Mouse (Mus musculus) cerebellum, adult 2 months (tissue): Measurements from ENCODE around the gene Cdh18. TPM values are rescaled to one million over a fixed set of nuclear protein-coding genes. Genes with fewer than 3 reads are reported as not detected.

Source experiments
- DNase-seq, 2 experiments: peaks; one replicate each; pipeline ENCODE4 v3.0.0; 2021
- H3K27ac ChIP-seq: fragments of 200-500 bp; 2 replicates; pipeline ENCODE4 v1.5.1; 2012; ENCODE audit warnings: low read length, control low read depth, inconsistent platforms; ENCODE audit not compliant: insufficient read depth
- H3K27me3 ChIP-seq: fragments of 200-500 bp; 2 replicates; pipeline ENCODE4 v1.6.1; 2012; ENCODE audit warnings: inconsistent platforms, mild to moderate bottlenecking, low read length, moderate library complexity; ENCODE audit not compliant: control insufficient read depth, insufficient read depth
- H3K4me1 ChIP-seq: fragments of 200-500 bp; 2 replicates; pipeline ENCODE4 v1.6.1; 2011; ENCODE audit warnings: low read length; ENCODE audit not compliant: control insufficient read depth, insufficient read depth
- H3K4me3 ChIP-seq: fragments of 200-500 bp; replicated peaks from 2 replicates; pipeline ENCODE3; 2011; ENCODE audit warnings: mild to moderate bottlenecking, low read depth, low read length, control low read depth; ENCODE audit not compliant: insufficient read depth
- CTCF ChIP-seq: fragments of 200-500 bp; IDR thresholded peaks from 2 replicates; pipeline ENCODE4 v1.5.1; 2011; ENCODE audit warnings: low read depth, mild to moderate bottlenecking, control low read depth, low read length, moderate library complexity, borderline replicate concordance; ENCODE audit not compliant: insufficient read depth
- POLR2A ChIP-seq: fragments of 200-500 bp; IDR thresholded peaks from 2 replicates; pipeline ENCODE4 v1.6.1; 2011; ENCODE audit warnings: low read length, control low read depth, borderline replicate concordance; ENCODE audit not compliant: insufficient read depth
- WGBS: fragments of 180-500 bp; shearing (Covaris S2); methylation state at CpG from one replicate; pipeline ENCODE4 v1.1.7; 2018; 5-methylcytosine and 5-hydroxymethylcytosine counted together
- polyA plus RNA-seq: library from polyadenylated mRNA; depleted of rRNA; stranded (reverse); fragments of >200 nt; gene quantifications from 2 replicates; pipeline ENCODE4 v1.2.3, GENCODE M21; 2012

Cdh18 gene
- polyA plus RNA-seq, 1 experiment = 39.7 TPM

GRCm38 (mm10) chr15:23385816-23386215, 837.0 kb downstream of the Cdh18 start:
- TF ChIP-seq CTCF (no peak), POLR2A (no peak)
- no peak for DNase-seq
- WGBS = 55% methylated on average over 4 of the region's 4 CpGs
- no peaks in the 10 kb centered on the region for H3K27me3 ChIP-seq
- H3K4me1 ChIP-seq = no peaks in the 10 kb centered on the region
- no peak overlapping the region for H3K4me3 ChIP-seq
- no peak overlapping the region for H3K27ac ChIP-seq

- no peak overlapping the region for H3K27ac ChIP-seq
- H3K4me1 ChIP-seq = peaks cover 12% of the 10 kb centered on the region; the same call in 1 of the 2 replicates
- TF ChIP-seq CTCF (no peak), POLR2A (no peak)
- H3K4me3 ChIP-seq = no peak overlapping the region
- no peaks in the 10 kb centered on the region for H3K27me3 ChIP-seq
- DNase-seq = peak; percentile 78 to 93
Observed at GRCm38 (mm10) chr15:23396646-23397045, 847.8 kb downstream of the Cdh18 start.

GRCm38 (mm10) chr15:23403792-23404191, 855.0 kb downstream of the Cdh18 start:
- H3K4me3 ChIP-seq = no peak overlapping the region
- H3K4me1 ChIP-seq = no peaks in the 10 kb centered on the region
- WGBS = 92% methylated on average over 2 of the region's 2 CpGs
- H3K27ac ChIP-seq = no peak overlapping the region
- no peak for DNase-seq
- H3K27me3 ChIP-seq = no peaks in the 10 kb centered on the region
- no peak for TF ChIP-seq POLR2A
- no peak for TF ChIP-seq CTCF

GRCm38 (mm10) chr15:23408256-23408655, 859.4 kb downstream of the Cdh18 start:
- DNase-seq = no peak
- no peak for TF ChIP-seq CTCF
- TF ChIP-seq POLR2A = no peak
- no peak overlapping the region for H3K27ac ChIP-seq
- H3K4me1 ChIP-seq = no peaks in the 10 kb centered on the region
- H3K4me3 ChIP-seq = no peak overlapping the region
- WGBS = 96% methylated on average over 1 of the region's 1 CpGs
- no peaks in the 10 kb centered on the region for H3K27me3 ChIP-seq

- no peaks in the 10 kb centered on the region for H3K27me3 ChIP-seq
- H3K4me1 ChIP-seq = no peaks in the 10 kb centered on the region; the same call in 1 of the 2 replicates
- DNase-seq = no peak
- H3K4me3 ChIP-seq = no peak overlapping the region
- WGBS = 90% methylated on average over 5 of the region's 5 CpGs
- H3K27ac ChIP-seq = no peak overlapping the region
- no peak for TF ChIP-seq POLR2A
Observed at GRCm38 (mm10) chr15:23416450-23417080, 867.7 kb downstream of the Cdh18 start.

- Histone ChIP-seq H3K4me3 (no peak overlapping the region), H3K4me1 (no peaks in the 10 kb centered on the region; the same call in 1 of the 2 replicates), H3K27ac (no peak overlapping the region), H3K27me3 (no peaks in the 10 kb centered on the region)
- TF ChIP-seq CTCF = no peak
- no peak for TF ChIP-seq POLR2A
- DNase-seq = no peak
Observed at GRCm38 (mm10) chr15:23418158-23418557, 869.3 kb downstream of the Cdh18 start.

- peak overlapping the region; percentile 51; the same call in 1 of the 2 replicates for H3K27ac ChIP-seq
- 7% methylated on average over 3 of the region's 3 CpGs for WGBS
- DNase-seq = peak; percentile 69 to 93
- no peaks in the 10 kb centered on the region; the same call in 1 of the 2 replicates for H3K4me1 ChIP-seq
- no peak overlapping the region for H3K4me3 ChIP-seq
- TF ChIP-seq CTCF (no peak), POLR2A (no peak)
- H3K27me3 ChIP-seq = no peaks in the 10 kb centered on the region
Observed at GRCm38 (mm10) chr15:23420010-23420409, 871.2 kb downstream of the Cdh18 start.

- H3K4me3 ChIP-seq = no peak overlapping the region
- H3K27me3 ChIP-seq = no peaks in the 10 kb centered on the region
- no peak for TF ChIP-seq CTCF
- no peak for TF ChIP-seq POLR2A
- 81% methylated on average over 5 of the region's 5 CpGs for WGBS
- no peak for DNase-seq
- H3K4me1 ChIP-seq = peaks cover 5% of the 10 kb centered on the region; the same call in 1 of the 2 replicates
- no peak overlapping the region for H3K27ac ChIP-seq
Observed at GRCm38 (mm10) chr15:23430021-23430420, 881.2 kb downstream of the Cdh18 start.
